Mouse (Mus musculus) heart, adult 18-20 months (tissue): Measurements from ENCODE around the gene 2310011J03Rik. TPM values are rescaled to one million over a fixed set of nuclear protein-coding genes. Genes with fewer than 3 reads are reported as not detected.

Source experiments
- DNase-seq, 2 experiments: peaks; one replicate each; pipeline ENCODE4 v3.0.0; 2021 to 2022; ENCODE audit warnings: mixed read lengths in 1 of 2
- total RNA-seq, 2 experiments: library from RNA; stranded (reverse); gene quantifications; 2 replicates each; pipeline ENCODE4 v1.2.3; 2021

2310011J03Rik gene
- total RNA-seq, 2 experiments from 2014 or later, result 15.8 to 16.6 TPM

DNA sequence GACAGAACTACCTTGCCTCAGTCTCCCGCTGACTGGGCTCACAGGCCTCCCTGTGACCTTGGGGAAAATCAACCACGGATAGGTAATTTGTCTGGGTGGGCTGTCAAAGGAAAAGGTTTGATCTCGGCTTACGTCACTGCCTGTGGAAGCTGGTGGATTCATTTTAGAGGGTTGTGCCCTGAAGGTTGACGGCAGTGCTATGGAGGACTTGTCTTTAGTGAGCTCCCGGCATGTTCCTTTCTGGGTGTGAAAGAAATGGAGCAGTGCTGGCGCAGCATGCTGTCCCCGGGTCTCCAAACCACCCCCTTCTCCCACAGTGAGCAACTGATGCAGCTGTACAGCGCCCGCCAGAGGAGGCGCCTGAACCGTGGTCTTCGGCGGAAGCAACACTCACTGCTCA, 27.0 kb downstream of the 2310011J03Rik start:
- no peak for DNase-seq

DNA sequence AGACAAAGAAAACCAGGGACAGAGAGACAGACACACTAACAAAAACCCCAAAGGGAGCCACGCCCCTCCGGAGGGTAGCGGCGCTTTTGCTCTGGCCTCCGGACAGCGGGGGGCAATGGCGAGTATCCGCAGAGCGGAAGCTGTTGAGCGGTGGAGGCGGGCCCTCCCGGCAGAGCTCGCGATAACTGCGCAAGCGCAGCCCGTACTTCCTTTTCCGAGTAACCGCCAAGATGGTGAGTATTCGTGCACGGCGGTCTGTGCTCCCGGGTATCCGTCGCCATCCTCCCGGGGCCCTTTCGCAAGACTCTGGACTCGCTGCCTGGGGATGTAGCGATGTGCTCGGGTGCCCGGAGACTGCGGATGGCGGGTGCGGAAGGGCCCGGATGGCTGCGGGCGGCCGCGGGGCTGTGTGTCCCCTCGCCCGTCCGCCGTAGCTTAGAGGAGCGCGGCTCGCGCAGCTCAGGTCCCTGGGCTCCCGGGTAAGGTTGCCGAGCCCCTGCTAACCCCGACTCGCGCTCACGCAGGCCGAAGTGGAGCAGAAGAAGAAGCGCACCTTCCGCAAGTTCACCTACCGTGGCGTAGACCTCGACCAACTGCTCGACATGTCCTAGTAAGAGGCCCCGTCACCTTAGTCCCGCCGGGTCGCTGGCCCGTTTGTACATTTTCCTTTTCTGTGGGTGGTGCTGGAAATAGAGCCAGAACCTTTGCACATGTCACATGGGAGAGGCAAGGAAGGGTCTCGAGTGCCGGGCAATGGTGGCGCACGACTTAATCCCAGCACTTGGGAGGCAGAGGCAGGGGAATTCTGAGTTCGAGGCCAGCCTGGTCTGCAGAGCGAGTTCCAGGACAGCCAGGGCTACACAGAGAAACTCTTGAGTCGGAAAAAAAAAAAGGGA, 27.8 kb downstream of the 2310011J03Rik start, which contains the start of gene Rps15:
TSS of gene Rps15 (plus strand) at position 203 of the 896 bp plus-strand sequence.
- DNase-seq, result peak; percentile 95

DNA sequence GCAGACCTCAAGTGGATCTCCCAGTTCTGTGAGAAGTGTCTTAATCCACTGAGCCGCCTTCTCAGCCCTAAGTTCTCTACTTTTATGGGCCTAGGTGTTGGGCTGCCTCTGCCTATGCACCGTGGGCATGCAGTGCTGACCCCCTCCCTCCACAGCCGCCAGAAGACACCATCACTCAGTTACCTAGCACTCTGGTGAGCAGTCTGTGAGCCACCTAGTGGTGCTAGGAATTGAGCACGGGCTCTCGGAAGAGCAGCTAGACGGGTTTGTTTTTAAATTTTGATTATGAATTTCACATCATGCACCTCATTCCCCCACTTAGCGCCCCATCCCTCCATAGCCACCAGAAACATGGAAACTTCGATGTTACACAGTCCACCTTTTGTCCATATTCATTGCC, 31.7 kb downstream of the 2310011J03Rik start:
- no peak for DNase-seq

DNA sequence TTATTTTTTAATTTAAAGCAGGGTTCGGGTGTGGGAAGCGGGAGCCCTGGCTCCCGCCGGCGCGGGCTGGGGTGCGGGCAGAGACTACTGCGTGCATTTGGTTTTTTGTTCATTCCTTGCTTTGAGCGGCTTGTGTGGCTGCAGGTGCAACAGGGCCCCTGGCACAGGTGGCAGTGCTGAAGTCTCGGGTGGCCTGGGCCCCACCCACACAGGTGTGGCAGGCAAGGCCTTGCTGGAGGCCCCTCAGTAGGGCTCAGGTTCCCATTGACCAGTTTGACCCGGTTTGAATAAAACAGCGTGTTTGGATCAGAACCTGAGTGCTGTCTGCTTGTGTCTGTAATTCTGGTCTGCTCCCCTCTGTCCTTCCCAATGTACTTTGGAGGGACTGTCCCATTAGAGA, 32.2 kb downstream of the 2310011J03Rik start:
- DNase-seq, result no peak

DNA sequence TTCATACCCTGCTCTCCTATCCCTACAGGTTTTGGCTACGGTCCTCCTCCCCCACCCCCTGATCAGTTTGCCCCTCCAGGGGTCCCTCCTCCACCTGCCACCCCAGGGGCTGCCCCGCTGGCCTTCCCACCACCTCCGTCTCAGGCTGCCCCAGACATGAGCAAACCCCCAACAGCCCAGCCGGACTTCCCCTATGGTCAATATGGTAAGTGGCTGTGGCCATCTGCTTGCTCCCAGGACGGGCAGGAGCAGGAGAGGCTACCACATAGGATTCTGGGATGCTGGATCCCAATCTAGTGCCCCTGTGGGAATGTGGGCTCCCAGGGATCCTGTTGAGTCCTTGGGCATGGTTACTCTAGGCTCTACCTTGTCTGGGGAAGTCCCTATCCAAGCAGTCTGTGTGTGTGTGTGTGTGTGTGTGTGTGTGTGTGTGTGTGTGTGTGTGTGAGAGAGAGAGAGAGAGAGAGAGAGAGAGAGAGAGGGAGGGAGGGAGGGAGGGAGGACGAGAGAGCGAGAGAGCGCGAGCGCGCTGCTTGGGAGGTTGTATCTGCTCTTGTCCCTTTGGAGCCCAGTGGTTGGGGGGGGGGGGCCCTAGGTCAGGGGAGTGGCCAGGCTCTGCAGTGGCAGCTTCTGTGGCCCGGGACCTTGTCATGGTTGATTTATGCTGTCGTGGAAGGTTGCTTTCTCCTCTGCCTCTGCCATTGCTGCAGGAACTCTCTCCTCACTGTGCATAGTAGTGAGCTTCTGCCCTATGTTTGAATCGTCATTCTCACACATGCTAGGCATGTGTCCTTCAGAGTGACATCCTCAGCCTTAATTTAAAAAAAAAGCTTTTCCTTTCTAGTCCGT, 34.9 kb downstream of the 2310011J03Rik start:
- no peak for DNase-seq

DNA sequence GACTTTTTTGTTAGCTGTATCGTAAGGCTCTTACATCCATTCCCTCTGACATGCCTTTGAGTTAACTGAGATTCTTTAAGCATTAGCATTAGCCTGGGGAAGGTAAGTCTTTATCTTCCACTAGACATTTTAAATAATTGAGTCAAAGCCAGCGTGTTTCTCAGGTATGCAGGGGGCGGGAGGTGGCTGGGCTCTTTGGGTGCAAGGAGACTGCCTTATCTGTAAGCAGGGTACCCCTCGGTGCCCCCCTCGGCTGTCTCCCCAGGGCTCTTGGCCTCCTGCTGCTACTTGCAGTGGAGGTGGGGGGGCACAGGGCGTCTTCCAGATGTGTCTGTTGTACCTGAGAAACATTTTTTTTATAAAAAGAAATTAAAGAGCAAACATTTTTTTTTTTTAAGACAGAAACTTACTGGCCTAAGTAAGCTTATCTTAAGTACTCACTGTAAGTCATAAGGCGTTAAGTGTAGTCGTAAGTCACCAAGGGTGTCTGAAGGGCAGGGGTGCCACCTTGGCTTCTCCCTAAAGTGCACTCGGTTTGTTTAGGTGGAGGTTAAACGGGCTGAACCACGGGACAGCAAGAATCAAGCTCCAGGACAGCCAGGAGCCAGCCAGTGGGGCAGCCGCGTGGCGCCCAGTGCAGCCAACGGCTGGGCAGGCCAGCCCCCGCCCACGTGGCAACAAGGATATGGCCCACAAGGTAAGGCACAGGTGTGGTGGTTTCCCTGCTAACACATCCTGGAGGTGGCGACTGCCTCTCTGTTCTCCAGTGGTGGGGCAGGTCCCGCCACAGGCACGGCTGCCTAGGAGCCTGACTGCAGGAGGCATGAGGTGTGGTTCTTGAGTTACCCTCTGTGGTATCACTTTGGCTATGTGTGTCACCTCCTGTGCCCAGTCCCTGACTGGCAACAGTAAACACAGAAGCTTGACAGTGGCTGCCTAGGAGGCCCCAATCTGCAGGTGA, 37.6 kb downstream of the 2310011J03Rik start:
- no peak for DNase-seq

DNA sequence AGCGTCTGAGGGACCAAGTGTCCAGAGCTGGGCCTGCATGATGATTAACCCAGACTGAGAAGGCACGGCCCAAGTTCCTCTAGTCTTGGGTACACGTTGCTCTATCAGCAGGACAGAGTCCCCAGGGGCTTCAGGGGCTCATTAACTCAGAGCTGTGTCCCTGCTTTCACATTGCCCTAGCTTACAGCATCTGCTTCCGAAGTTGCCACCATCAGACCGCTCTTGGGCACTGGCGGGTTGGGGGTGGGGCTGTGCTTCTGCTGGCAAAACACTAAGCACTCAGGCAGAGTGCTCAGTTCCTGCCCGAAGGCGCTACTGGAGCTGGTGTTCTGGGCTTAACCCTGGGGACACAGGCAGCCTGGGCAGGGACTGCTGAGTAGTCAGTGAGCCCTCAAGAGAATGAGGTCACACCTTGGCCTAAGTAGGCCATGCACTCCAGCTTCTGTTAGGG, 38.4 kb downstream of the 2310011J03Rik start:
- peak; percentile 53 to 67 for DNase-seq

DNA sequence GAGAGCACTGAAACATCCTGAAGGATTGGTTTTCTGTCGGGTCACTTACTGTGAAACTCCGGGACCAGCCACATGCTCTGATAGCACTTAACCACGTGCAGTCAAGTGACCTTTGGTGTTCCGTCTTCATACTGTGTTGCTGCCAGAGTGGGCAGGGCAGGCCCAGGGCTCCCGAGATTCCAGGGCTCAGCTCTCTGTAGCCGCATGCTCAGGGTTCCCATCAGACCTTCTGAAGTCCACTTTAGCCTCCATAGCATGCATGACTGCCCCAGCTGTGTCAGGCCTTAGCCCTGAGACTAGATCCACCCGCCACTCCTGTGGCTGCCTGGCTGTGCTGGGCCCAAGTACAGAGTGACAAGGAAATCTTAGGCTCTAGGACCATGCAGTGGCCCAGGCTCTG, 39.0 kb downstream of the 2310011J03Rik start:
- peak; percentile 67 to 73 for DNase-seq

DNA sequence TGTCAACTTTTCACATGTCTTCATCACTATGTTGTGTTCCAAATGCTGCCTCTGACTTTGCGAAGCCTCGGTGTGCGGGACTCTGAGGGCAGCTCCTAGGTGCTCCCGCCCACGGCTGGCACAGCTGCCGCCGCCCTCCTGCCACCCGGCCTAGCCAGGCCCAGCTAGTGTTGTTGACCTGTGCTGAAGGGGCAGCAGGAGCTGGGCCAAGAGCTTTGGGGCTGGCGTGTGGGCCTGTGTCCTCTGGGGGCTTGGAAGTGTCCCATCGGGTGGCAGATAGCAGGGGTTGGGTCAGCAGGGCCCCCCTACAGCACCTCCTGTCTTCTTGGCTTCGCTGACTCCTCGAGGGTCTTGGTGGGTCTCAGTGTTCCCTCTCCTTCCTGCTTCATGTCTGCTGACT, 41.1 kb downstream of the 2310011J03Rik start:
- no peak for DNase-seq

DNA sequence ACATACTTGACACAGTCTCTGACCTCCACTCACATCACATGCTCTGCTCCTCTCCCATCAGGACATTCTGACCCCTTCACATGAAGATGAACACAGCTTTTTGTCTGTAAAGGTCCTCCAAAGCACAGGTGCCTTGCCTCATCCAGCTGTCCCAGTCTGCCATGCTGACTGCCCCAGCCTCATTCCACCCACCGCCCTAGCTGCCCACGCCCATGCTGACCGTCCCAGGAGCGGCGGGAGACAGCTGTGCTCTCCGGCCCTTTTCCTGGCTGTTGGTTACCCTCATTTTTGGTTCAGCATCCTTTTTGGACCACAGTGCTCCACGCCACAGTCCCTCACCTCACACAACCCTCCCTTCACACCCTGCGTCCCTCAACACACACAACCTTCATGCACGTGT, 41.9 kb downstream of the 2310011J03Rik start:
- no peak for DNase-seq

DNA sequence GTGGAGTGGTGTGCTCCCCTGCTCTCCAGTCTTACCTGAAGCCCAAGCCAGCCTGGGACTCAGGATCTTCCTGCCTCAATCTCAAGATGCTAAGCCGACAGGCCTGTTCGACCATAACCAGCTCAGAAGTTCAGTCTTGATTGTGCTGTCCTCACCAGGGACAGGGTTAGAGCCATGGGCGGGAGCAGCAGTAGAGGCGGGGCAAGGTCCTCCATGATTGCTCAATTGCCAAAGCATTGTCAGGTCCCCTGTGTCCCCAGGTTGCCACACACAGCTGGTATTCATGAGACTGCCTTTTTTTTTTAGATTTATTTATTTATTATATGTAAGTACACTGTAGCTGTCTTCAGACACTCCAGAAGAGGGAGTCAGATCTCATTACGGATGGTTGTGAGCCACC, 44.1 kb downstream of the 2310011J03Rik start:
- DNase-seq, result no peak

DNA sequence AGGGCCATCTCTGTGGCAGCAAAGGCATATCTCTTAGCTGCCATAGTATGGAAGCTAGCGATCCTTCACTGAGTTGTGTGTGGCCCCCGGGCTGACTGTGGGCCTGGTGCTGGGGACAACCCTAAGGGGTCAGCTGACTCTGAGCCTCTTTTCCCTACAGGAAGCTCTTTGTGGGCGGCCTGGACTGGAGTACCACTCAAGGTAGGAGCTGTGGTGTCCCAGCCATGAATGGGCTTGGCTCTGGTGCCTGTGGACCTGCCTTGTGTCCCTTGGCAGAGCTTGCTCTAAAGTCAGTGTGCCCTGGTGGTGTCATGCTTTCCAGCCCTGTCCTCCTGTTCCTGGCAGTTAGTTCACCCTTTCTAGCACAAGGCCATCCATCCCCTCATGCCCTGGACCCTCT, 46.5 kb downstream of the 2310011J03Rik start:
- DNase-seq, result no peak

DNA sequence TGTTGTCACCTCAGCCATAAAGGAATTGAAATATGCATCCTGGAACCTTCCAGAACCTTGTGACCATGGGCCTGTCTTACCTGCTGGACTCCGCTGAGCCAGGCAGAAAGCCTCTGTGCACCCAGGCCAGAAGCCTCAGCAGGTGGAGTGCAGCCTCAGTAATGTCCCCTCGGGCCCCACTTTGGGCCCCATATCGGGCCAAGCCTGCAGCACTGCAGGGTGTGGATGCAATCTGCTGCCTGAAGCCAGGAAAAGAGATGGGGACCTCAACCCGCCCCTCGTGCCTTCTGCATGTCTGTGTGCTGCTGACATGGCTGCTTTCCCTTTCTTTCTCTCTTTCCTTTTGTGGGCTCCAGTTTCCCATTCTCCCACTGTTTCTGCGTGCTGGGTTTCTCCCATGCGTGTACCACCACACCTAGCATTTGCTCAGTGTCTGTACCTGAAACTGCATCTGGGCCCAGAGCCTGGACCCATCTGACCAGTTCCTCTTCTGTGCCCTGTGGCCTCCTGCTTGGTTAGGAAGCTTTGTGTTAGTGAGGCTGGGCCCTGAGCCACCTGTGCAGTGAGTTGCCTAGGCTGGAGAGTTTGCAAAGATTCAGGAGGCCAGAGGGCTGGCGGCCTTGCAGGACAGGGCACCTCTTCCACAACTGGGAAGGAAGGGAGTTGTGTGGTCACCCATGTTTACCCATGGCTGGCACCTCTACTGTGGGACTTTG, 48.3 kb downstream of the 2310011J03Rik start:
- DNase-seq, result no peak

DNA sequence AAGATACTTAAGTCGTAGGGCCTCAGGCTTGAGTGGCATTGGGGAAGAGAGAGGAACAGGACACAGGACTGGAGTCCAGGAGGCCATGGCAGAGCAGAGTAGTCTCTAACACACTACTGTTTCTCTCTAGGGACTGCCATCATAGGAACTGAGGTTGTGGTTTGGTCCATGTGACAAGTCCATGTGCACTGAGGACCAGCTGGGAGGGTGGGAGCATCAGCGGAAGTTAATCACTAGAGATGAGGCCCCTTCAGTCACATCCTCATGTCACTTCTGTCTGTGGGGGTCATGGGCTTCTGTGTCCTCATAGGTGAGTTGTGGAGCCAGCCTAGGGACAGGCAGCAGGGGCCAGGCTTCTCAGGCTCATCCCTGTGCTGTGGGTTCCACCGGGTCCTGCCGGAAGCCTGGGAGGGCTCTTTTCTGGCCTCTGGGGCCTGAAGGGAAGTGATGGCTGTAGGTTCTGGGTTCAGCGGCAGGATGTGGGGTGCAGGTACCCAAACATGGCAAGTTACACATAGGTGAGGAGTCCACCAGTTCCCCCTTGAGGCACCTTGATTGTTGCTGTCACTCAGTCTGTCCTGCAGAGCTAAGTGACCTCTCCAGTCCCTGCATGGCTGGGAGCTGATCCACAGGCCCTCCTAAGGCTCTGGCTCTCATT, 49.0 kb downstream of the 2310011J03Rik start:
- no peak for DNase-seq

DNA sequence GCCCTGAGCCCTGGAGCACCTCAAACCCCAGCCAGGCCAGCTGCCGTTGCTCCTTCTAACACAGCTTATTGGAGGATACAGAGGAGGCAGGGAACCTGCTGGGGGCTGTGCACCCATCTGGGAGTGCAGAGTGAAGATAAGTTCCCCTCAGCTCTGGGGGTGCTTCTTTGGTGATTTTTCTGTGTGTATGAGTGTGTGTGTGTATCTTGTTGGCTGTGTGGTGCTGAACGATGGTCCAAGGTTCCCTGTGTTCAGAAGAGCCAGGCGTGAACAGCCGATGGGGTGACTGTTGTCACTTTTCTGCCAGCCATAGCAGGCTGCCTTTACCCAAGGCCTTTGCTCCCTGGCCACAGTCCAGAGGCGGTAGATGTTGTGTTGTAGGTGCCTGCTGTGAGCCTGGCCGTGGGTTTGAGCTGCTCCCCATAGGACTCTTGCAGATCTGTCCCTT, 49.6 kb downstream of the 2310011J03Rik start:
- no peak for DNase-seq

DNA sequence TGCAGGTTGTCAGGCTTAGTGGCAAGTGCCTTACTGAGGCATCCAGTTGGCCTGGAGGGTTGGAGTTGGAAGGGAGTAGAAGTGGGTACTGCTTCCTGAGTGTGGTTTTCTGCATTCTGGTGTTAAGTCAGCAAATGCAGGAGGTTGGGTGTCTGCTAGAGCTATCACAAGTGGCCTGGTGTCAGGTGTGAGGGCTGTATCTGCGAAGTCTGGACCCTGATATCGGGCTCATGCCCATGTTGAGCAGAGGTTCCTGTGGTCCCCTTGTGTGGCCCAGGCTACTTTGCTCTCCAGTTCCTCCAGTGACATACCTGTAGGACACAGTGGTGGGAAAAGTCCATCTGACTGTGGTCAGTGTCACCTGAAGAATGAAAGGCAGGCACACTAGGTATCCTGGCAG, 50.2 kb downstream of the 2310011J03Rik start:
- no peak for DNase-seq
